Comparison of ENCODE assay signal across 9 mouse cellular contexts in the genomic region with DNA sequence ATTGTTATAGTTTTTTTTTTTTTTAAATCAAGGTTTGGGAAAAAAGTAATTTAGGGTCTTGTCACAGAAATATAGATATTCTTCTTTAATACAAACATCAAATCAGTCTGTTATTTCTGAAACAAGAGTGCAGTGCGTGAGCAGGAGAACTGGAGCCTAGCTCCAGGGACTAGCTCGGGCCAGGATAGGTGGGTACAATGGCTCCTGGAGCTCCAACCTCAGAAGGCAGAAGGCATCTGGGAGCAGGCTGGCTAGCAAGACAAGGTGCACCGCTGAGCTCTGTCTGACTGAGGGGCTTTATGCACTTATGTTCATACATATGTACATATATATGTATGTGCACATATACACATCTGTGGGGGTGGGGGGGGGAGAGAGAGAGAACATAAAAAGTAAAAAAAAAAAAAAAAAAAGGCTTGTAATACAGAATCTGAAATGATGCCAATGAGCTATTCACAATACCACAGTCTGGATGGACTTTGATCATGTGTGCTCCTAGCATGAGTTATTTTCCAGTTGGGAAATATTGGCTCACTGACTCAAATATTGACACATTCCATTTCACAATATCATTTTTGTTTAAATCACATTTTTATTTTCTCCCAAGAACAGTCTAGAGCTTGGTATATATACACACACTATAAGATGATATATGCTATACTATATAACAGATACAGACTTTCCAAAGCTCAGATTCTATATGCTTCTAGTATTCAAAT.
"Had no signal": no experiment of that assay in that cellular context is flagged by ENCODE, and none has a peak within 500 bp of the region (broad histone marks: within the 10 kb centered on the region; RNA-seq: fewer than 3 reads in every experiment).

No protein-coding gene starts in this region.

- ATAC-seq: midbrain, embryonic 13.5 days had no signal

- H3K9me3 ChIP-seq: limb, embryonic 13.5 days; lung, embryonic 15.5 days; midbrain, embryonic 13.5 days had no signal

- H3K36me3 ChIP-seq: lung, embryonic 15.5 days had no signal

- DNase-seq: kidney, adult 18-20 months; left cerebral cortex, postnatal 4 days; lung, postnatal 36 days; thymus, adult 2 months; thymus, postnatal 36 days had no signal

- H3K27ac ChIP-seq: limb, embryonic 13.5 days; liver, embryonic 14.5 days; lung, embryonic 15.5 days; midbrain, embryonic 13.5 days had no signal

- H3K27me3 ChIP-seq: limb, embryonic 13.5 days; lung, embryonic 15.5 days; midbrain, embryonic 13.5 days had no signal

- H3K4me1 ChIP-seq: limb, embryonic 13.5 days; lung, embryonic 15.5 days; midbrain, embryonic 13.5 days had no signal

- H3K9ac ChIP-seq: limb, embryonic 13.5 days; liver, embryonic 14.5 days; lung, embryonic 15.5 days; midbrain, embryonic 13.5 days had no signal

- H3K4me3 ChIP-seq: limb, embryonic 13.5 days; lung, embryonic 15.5 days; midbrain, embryonic 13.5 days had no signal

- H3K4me2 ChIP-seq: limb, embryonic 13.5 days; lung, embryonic 15.5 days; midbrain, embryonic 13.5 days had no signal
